Mouse (Mus musculus) spleen, postnatal 14 days (tissue): ENCODE measurements around the gene Fancc.
"Not testable (repeated sequence)": the region's sequence is repeated elsewhere in the genome, so short reads cannot be mapped to it uniquely, and the experiment has no call there.

Source experiments
- DNase-seq, 2 experiments: peaks; one replicate each; pipeline ENCODE4 v3.0.0; 2021 to 2022; ENCODE audit warnings: low spot score in 2 of 2

Fancc gene

GRCm38 (mm10) chr13:63515542-63515941 is 18.5 kb upstream of the Fancc start:
- no peak for DNase-seq

- no peak for DNase-seq
Measured at GRCm38 (mm10) chr13:63514931-63515360, 17.9 kb upstream of the Fancc start.

GRCm38 (mm10) chr13:63513374-63514098 is 16.5 kb upstream of the Fancc start:
- no peak for DNase-seq

GRCm38 (mm10) chr13:63512411-63512810 is 15.3 kb upstream of the Fancc start:
- no peak for DNase-seq

- no peak for DNase-seq
Measured at GRCm38 (mm10) chr13:63507821-63508220, 10.7 kb upstream of the Fancc start.

- DNase-seq, result no peak
Measured at GRCm38 (mm10) chr13:63507001-63507556, 10.0 kb upstream of the Fancc start.

- DNase-seq, result no peak
Measured at GRCm38 (mm10) chr13:63506364-63506763, 9.3 kb upstream of the Fancc start.

GRCm38 (mm10) chr13:63502391-63502790 is 5.3 kb upstream of the Fancc start:
- no peak for DNase-seq

- DNase-seq, result no peak
Measured at GRCm38 (mm10) chr13:63499489-63499888, 2.4 kb upstream of the Fancc start.

- DNase-seq, result no peak
Measured at GRCm38 (mm10) chr13:63487707-63488042, 9.4 kb downstream of the Fancc start.

GRCm38 (mm10) chr13:63486791-63487706 is 10.0 kb downstream of the Fancc start:
- DNase-seq, result no peak

GRCm38 (mm10) chr13:63475356-63475755 is 21.7 kb downstream of the Fancc start:
- no peak for DNase-seq

GRCm38 (mm10) chr13:63452898-63453297 is 44.2 kb downstream of the Fancc start:
- DNase-seq, result no peak

GRCm38 (mm10) chr13:63451140-63451539 is 45.9 kb downstream of the Fancc start:
- no peak for DNase-seq

- DNase-seq, result no peak
Measured at GRCm38 (mm10) chr13:63445419-63445818, 51.7 kb downstream of the Fancc start.

GRCm38 (mm10) chr13:63432759-63433158 is 64.3 kb downstream of the Fancc start:
- no peak for DNase-seq

- no peak for DNase-seq
Measured at GRCm38 (mm10) chr13:63431857-63432191, 65.3 kb downstream of the Fancc start.

GRCm38 (mm10) chr13:63431030-63431856 is 65.8 kb downstream of the Fancc start:
- DNase-seq, result peak; percentile 97

GRCm38 (mm10) chr13:63430681-63431029 is 66.4 kb downstream of the Fancc start:
- DNase-seq, result no peak

- DNase-seq, result no peak
Measured at GRCm38 (mm10) chr13:63430206-63430605, 66.9 kb downstream of the Fancc start.

- DNase-seq, result not testable (repeated sequence)
Measured at GRCm38 (mm10) chr13:63428211-63428610, 68.9 kb downstream of the Fancc start.

GRCm38 (mm10) chr13:63423060-63423459 is 74.0 kb downstream of the Fancc start:
- DNase-seq, result no peak
